Mouse (Mus musculus) intestine, embryonic 14.5 days (tissue): Measurements from ENCODE around the gene Gm5796. TPM values are rescaled to one million over a fixed set of nuclear protein-coding genes. Genes with fewer than 3 reads are reported as not detected.
"Not testable (repeated sequence)": the region's sequence is repeated elsewhere in the genome, so short reads cannot be mapped to it uniquely, and the experiment has no call there.

Source experiments
- ATAC-seq: fragments of 200-750 bp; cut with Nextera tagmentation; replicated peaks from 2 replicates; pipeline ENCODE4 v1.8.0; 2017; ENCODE audit warnings: low read depth, moderate number of reproducible peaks, moderate TSS enrichment, moderate library complexity; ENCODE audit not compliant: low FRiP score, low TSS enrichment
- DNase-seq: peaks from one replicate; pipeline ENCODE4 v3.0.0-alpha.2; 2018; ENCODE audit warnings: low spot score
- H3K27ac ChIP-seq: fragments of 300-500 bp; sonication (generic); 2 replicates; pipeline ENCODE4 v1.5.1; 2014; ENCODE audit warnings: low read depth, mild to moderate bottlenecking, control low read depth
- H3K27me3 ChIP-seq: fragments of 300-500 bp; sonication (generic); replicated peaks from 2 replicates; pipeline ENCODE4 v1.6.1; 2014; ENCODE audit warnings: low read length, control low read depth; ENCODE audit not compliant: control insufficient read depth, insufficient read depth
- H3K36me3 ChIP-seq: fragments of 300-500 bp; sonication (generic); 2 replicates; pipeline ENCODE4 v1.6.1; 2014; ENCODE audit warnings: low read length, control low read depth; ENCODE audit not compliant: control insufficient read depth, insufficient read depth
- H3K4me1 ChIP-seq: fragments of 300-500 bp; sonication (generic); replicated peaks from 2 replicates; pipeline ENCODE4 v1.6.1; 2014; ENCODE audit warnings: low read length, control low read depth, mixed read lengths; ENCODE audit not compliant: control insufficient read depth, insufficient read depth
- H3K4me2 ChIP-seq: fragments of 300-500 bp; sonication (generic); 2 replicates; pipeline ENCODE4 v1.6.1; 2014; ENCODE audit warnings: low read length
- H3K4me3 ChIP-seq: fragments of 300-500 bp; sonication (generic); 2 replicates; pipeline ENCODE4 v1.5.1; 2014; ENCODE audit warnings: low read depth, low read length, control low read depth, mixed read lengths
- H3K9ac ChIP-seq: fragments of 300-500 bp; sonication (generic); 2 replicates; pipeline ENCODE4 v1.6.1; 2014; ENCODE audit warnings: mild to moderate bottlenecking, low read length
- H3K9me3 ChIP-seq: fragments of 300-500 bp; sonication (generic); 2 replicates; pipeline ENCODE4 v1.6.1; 2016; ENCODE audit warnings: low read length, control low read depth; ENCODE audit not compliant: control insufficient read depth
- WGBS: fragments of 180-500 bp; shearing (Covaris S2); extraction: QIAGEN DNeasy Blood & Tissue Kit; methylation state at CpG from one replicate; pipeline ENCODE4 v1.1.7; 2014; 5-methylcytosine and 5-hydroxymethylcytosine counted together
- polyA plus RNA-seq: library from polyadenylated mRNA; unstranded; fragments of >200 nt; fragmentation: Nextera tagmentation; extraction: Ambion mirVana; gene quantifications from 2 replicates; pipeline ENCODE4 v1.2.1, GENCODE M21; 2014

Gm5796 gene
- polyA plus RNA-seq = 0.11 TPM in 1 of 2 replicates, not detected in the other

GRCm38 (mm10) chr14:4023641-4024040, at the start of gene Gm5796:
Gm5796 (plus strand) TSS chr14:4023941.
- not testable (repeated sequence) for ATAC-seq, H3K36me3 ChIP-seq, H3K4me2 ChIP-seq, DNase-seq, H3K9me3 ChIP-seq, H3K27me3 ChIP-seq, H3K4me1 ChIP-seq, H3K4me3 ChIP-seq, H3K27ac ChIP-seq, H3K9ac ChIP-seq
- no CpG with 5 or more reads among the region's 3 CpGs for WGBS

- 78% methylated on average over 1 of the region's 3 CpGs for WGBS
- not testable (repeated sequence) for H3K9me3 ChIP-seq, H3K4me1 ChIP-seq, DNase-seq, H3K4me3 ChIP-seq, ATAC-seq, H3K36me3 ChIP-seq, H3K27ac ChIP-seq, H3K4me2 ChIP-seq, H3K27me3 ChIP-seq, H3K9ac ChIP-seq
Observed at GRCm38 (mm10) chr14:3998094-3998493, 25.6 kb upstream of the Gm5796 start, which contains the start of gene Gm3099. Gm3099 (plus strand) TSS chr14:3998394.

GRCm38 (mm10) chr14:4083820-4084219, 60.1 kb downstream of the Gm5796 start, which contains the start of gene Gm3115:
Gm3115 (plus strand) TSS chr14:4084120.
- WGBS = 59% methylated on average over 3 of the region's 3 CpGs
- H3K9me3 ChIP-seq, ATAC-seq, DNase-seq, H3K36me3 ChIP-seq, H3K4me2 ChIP-seq, H3K27me3 ChIP-seq, H3K4me1 ChIP-seq, H3K27ac ChIP-seq, H3K4me3 ChIP-seq, H3K9ac ChIP-seq: not testable (repeated sequence)

Other genes with a start within 250 kb of the Gm5796 start
- 0.09 TPM in 1 of 2 replicates, not detected in the other for gene Gm3002, start 213.9 kb upstream of the Gm5796 start, polyA plus RNA-seq
- not detected in 2 replicates for gene Gm3033, start 177.7 kb upstream of the Gm5796 start, polyA plus RNA-seq
- 0.11 TPM in 1 of 2 replicates, not detected in the other for gene Gm2916, start 139.8 kb upstream of the Gm5796 start, polyA plus RNA-seq
- gene Gm3029, start 92.2 kb upstream of the Gm5796 start, polyA plus RNA-seq = not detected in 2 replicates
- not detected in 2 replicates for gene Gm3095, start 60.4 kb upstream of the Gm5796 start, polyA plus RNA-seq
- gene Gm3099, start 25.5 kb upstream of the Gm5796 start, polyA plus RNA-seq = not detected in 2 replicates
- not detected in 2 replicates for gene Gm3115, start 60.2 kb downstream of the Gm5796 start, polyA plus RNA-seq
- gene Gm8108, start 86.6 kb downstream of the Gm5796 start, polyA plus RNA-seq = 0.51 and 0.59 TPM in 2 replicates
- gene Gm3127, start 141.1 kb downstream of the Gm5796 start, polyA plus RNA-seq = not detected in 2 replicates
- gene Gm2974, start 158.6 kb downstream of the Gm5796 start, polyA plus RNA-seq = 0.14 and 0.82 TPM in 2 replicates
- not detected in 2 replicates for gene Gm3138, start 225.7 kb downstream of the Gm5796 start, polyA plus RNA-seq